Mouse (Mus musculus): Measurements from ENCODE around the gene Rbfox3. TPM values are rescaled to one million over a fixed set of nuclear protein-coding genes. Genes with fewer than 3 reads are reported as not detected.
A peak's percentile ranks its signal among the peaks of the same experiment; 100 is the strongest.

Gene Rbfox3
- polyA plus RNA-seq, 1 experiment from 2014 or later: 54.9 TPM

GRCm38 (mm10) chr11:118447346-118447745 is 464.1 kb downstream of the Rbfox3 start:
- Histone ChIP-seq H3K4me1 (ENCODE audit: control insufficient read depth, insufficient read depth, low read length) (peaks cover 4% of the 10 kb centered on the region; the same call in 1 of the 2 replicates), H3K36me3 (ENCODE audit: control insufficient read depth, insufficient read depth, low read length) (no peaks in the 10 kb centered on the region), H3K27ac (ENCODE audit: low read length) (no peak overlapping the region), H3K9ac (ENCODE audit: low read depth, low read length) (no peak overlapping the region), H3K4me3 (ENCODE audit: low read depth, low read length) (no peak overlapping the region), H3K27me3 (ENCODE audit: control insufficient read depth, insufficient read depth, low read depth, low read length) (peaks cover 3% of the 10 kb centered on the region; the same call in 1 of the 2 replicates), H3K4me2 (ENCODE audit: low read length) (no peak overlapping the region), H3K9me3 (replicated peaks; ENCODE audit: control insufficient read depth, low read length, poor library complexity, severe bottlenecking) (no peaks in the 10 kb centered on the region)
- no peak for ATAC-seq
- WGBS: 76% methylated on average over 4 of the region's 4 CpGs

DNA sequence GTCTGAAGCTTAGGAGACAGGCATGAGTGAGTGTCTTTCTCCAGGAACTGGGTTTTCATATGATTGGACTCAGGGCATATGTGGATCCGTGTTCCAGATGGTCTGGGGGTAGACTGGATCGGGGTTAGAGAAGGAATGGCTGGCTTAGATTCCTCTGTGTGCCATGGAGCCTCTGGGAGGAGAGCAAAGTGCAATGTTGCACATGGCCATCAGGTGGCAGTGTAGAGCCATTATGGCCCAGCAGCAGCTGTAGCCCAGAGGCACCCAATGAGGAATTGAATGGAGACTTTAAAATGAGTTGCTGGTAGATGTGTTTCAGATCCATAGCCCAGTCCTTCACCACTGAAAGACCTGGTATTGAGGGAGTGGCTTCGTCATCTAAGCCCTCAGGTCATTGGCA is 465.6 kb downstream of the Rbfox3 start:
- no peak overlapping the region for H3K9ac ChIP-seq (ENCODE audit: low read depth, low read length)
- no peaks in the 10 kb centered on the region for H3K9me3 ChIP-seq (replicated peaks; ENCODE audit: control insufficient read depth, low read length, poor library complexity, severe bottlenecking)
- no peak overlapping the region for H3K4me3 ChIP-seq (ENCODE audit: low read depth, low read length)
- no peaks in the 10 kb centered on the region for H3K36me3 ChIP-seq (ENCODE audit: control insufficient read depth, insufficient read depth, low read length)
- 17% methylated on average over 3 of the region's 3 CpGs for WGBS
- peaks cover 3% of the 10 kb centered on the region; the same call in 1 of the 2 replicates for H3K27me3 ChIP-seq (ENCODE audit: control insufficient read depth, insufficient read depth, low read depth, low read length)
- H3K4me1 ChIP-seq (ENCODE audit: control insufficient read depth, insufficient read depth, low read length): peaks cover 4% of the 10 kb centered on the region; the same call in 1 of the 2 replicates
- H3K4me2 ChIP-seq (ENCODE audit: low read length): no peak overlapping the region
- no peak overlapping the region for H3K27ac ChIP-seq (ENCODE audit: low read length)
- ATAC-seq: peak; percentile 64; the same call in 1 of the 2 replicates

DNA sequence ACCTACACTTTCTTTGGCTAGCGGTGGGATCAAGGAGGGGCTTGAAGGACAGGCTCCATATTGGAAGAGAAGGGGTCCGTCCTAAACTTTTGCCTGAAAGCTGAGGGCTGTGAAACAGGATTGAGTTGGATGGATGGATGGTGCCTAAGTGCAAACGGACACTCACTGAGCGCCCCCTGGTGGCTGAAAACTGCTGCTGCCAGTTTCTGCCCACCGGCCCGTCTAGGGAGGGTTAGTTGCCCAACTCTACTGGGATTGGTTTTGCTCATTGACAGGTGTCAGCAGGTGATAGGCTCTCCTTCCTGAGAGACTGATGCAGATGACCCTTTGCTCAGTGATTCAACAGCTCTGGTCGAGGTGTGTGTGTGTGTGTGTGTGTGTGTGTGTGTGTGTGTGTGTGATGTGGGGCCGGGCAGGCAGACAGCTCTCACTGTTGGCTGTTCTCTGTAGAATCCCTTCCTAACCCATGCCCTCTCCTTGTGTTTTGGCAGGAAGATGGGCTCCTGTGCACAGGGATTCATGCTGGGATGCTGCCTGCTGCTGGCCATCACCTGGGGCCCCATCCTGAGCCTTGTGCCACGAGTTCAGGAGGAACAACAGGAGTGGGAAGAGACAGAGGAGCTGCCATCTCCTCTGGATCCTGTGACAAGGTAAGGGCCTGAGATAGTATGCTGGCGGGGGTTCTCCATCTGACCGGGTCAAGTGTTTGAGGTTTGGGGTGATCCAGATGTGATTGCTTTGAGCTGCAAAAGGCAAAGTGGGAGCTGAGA is 468.0 kb downstream of the Rbfox3 start:
- no peak for ATAC-seq
- Histone ChIP-seq H3K27ac (ENCODE audit: low read length) (no peak overlapping the region), H3K9ac (ENCODE audit: low read depth, low read length) (no peak overlapping the region), H3K4me1 (ENCODE audit: control insufficient read depth, insufficient read depth, low read length) (peaks cover 19% of the 10 kb centered on the region), H3K4me2 (ENCODE audit: low read length) (no peak overlapping the region), H3K4me3 (ENCODE audit: low read depth, low read length) (no peak overlapping the region), H3K27me3 (ENCODE audit: control insufficient read depth, insufficient read depth, low read depth, low read length) (peaks cover 3% of the 10 kb centered on the region; the same call in 1 of the 2 replicates), H3K36me3 (ENCODE audit: control insufficient read depth, insufficient read depth, low read length) (no peaks in the 10 kb centered on the region), H3K9me3 (replicated peaks; ENCODE audit: control insufficient read depth, low read length, poor library complexity, severe bottlenecking) (no peaks in the 10 kb centered on the region)
- 36% methylated on average over 11 of the region's 11 CpGs for WGBS

GRCm38 (mm10) chr11:118442691-118443090 is 468.7 kb downstream of the Rbfox3 start:
- H3K9ac ChIP-seq (ENCODE audit: low read depth, low read length): no peak overlapping the region
- H3K4me1 ChIP-seq (ENCODE audit: control insufficient read depth, insufficient read depth, low read length): peaks cover 23% of the 10 kb centered on the region
- peaks cover 3% of the 10 kb centered on the region; the same call in 1 of the 2 replicates for H3K27me3 ChIP-seq (ENCODE audit: control insufficient read depth, insufficient read depth, low read depth, low read length)
- no peaks in the 10 kb centered on the region for H3K36me3 ChIP-seq (ENCODE audit: control insufficient read depth, insufficient read depth, low read length)
- H3K4me2 ChIP-seq (ENCODE audit: low read length): no peak overlapping the region
- H3K27ac ChIP-seq (ENCODE audit: low read length): no peak overlapping the region
- WGBS: 73% methylated on average over 13 of the region's 13 CpGs
- no peak for ATAC-seq
- no peaks in the 10 kb centered on the region for H3K9me3 ChIP-seq (replicated peaks; ENCODE audit: control insufficient read depth, low read length, poor library complexity, severe bottlenecking)
- H3K4me3 ChIP-seq (ENCODE audit: low read depth, low read length): no peak overlapping the region

Small RNAs within 50 kb of the gene (microRNA-seq; reads per million reads assigned to microRNA genes)
- gene Gm25040: not detected

Other genes starting within 250 kb of the Rbfox3 start
- not detected in 2 replicates for gene Enpp7, start 76.6 kb upstream of the Rbfox3 start, polyA plus RNA-seq (2015; fragmentation: Nextera tagmentation; extraction: Ambion mirVana)
- 13.3 and 18.0 TPM in 2 replicates for gene Cbx2, start 111.4 kb upstream of the Rbfox3 start, polyA plus RNA-seq (2015; fragmentation: Nextera tagmentation; extraction: Ambion mirVana)
- gene Cbx8, start 129.4 kb upstream of the Rbfox3 start, polyA plus RNA-seq (2015; fragmentation: Nextera tagmentation; extraction: Ambion mirVana): 8.5 and 8.6 TPM in 2 replicates
- gene Cbx4, start 174.6 kb upstream of the Rbfox3 start, polyA plus RNA-seq (2015; fragmentation: Nextera tagmentation; extraction: Ambion mirVana): 23.9 and 25.6 TPM in 2 replicates